Mouse (Mus musculus): ENCODE results near the gene Dlg2.

GRCm38 (mm10) chr7:91208083-91208852, 731.8 kb downstream of the Dlg2 start:
- TF ChIP-seq CTCF (IDR thresholded peaks at IDR 0.05; ENCODE audit: control insufficient read depth, insufficient read depth, insufficient read length) (no peak), MYOD1 (IDR thresholded peaks at IDR 0.05; ENCODE audit: control insufficient read depth, insufficient read length, low read depth) (no peak), MAX (IDR thresholded peaks at IDR 0.05) (no peak), USF1 (IDR thresholded peaks at IDR 0.05; ENCODE audit: low read depth) (no peak), CEBPB (IDR thresholded peaks at IDR 0.05; ENCODE audit: low read depth) (no peak), FOSL1 (IDR thresholded peaks at IDR 0.05; ENCODE audit: insufficient read depth, low read length, poor library complexity, severe bottlenecking) (no peak), MYOG (IDR thresholded peaks at IDR 0.05; ENCODE audit: control insufficient read depth, extremely low read depth, insufficient read length) (no peak)

Measured in C2C12 (cell line).